16 mouse cellular contexts compared by ENCODE assay signal in the genomic region with DNA sequence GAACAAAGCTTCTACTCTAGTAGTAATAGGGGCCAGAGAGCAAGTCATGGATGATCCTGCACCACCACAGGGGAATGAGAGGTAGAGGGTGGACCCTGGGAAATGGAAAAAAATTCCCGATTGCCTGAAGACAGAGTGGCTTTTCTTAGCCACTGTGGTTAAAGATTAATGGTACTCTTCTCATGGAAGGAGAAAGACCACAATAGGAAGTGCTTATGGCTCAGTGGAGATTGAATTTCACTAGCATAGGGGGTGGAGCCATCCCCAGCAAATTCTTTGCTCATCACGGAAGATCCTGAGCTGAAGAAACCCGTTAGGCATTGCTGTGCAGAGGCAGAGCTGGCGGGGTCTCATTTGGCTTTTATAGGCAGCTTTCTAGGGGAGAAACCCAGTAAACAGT.
DNase-seq lines count a peak whose midpoint lies in the region; ATAC-seq and TF ChIP-seq lines count a peak whose summit lies in the region.
"Had no signal": no experiment of that assay in that cellular context is flagged by ENCODE, and none has a peak within 500 bp of the region (broad histone marks: within the 10 kb centered on the region; RNA-seq: fewer than 3 reads in every experiment).

No protein-coding gene starts in this region.

- H3K9ac ChIP-seq in kidney, embryonic 16.5 days (replicated peaks; ENCODE audit: low read length): no peak overlapping the region
- H3K9ac ChIP-seq in midbrain, embryonic 11.5 days (ENCODE audit: low read length): no peak overlapping the region
- H3K9ac ChIP-seq in midbrain, postnatal 0 days (replicated peaks; ENCODE audit: low read length, poor library complexity, severe bottlenecking): no peak overlapping the region
- no peak overlapping the region for H3K9ac ChIP-seq in embryonic facial prominence, embryonic 14.5 days (ENCODE audit: low read depth, low read length)
- H3K9ac ChIP-seq: heart, embryonic 13.5 days; liver, embryonic 12.5 days; neural tube, embryonic 13.5 days had no signal

- TF ChIP-seq POLR2A in cerebellum, adult 2 months (IDR thresholded peaks at IDR 0.05; ENCODE audit: borderline replicate concordance, insufficient read depth, low read length): no peak

- no peak overlapping the region for H3K27ac ChIP-seq in kidney, embryonic 16.5 days (ENCODE audit: low read length)
- H3K27ac ChIP-seq in midbrain, embryonic 11.5 days (ENCODE audit: low read depth, low read length): no peak overlapping the region
- no peak overlapping the region for H3K27ac ChIP-seq in midbrain, postnatal 0 days (ENCODE audit: low read depth, low read length)
- H3K27ac ChIP-seq in embryonic facial prominence, embryonic 14.5 days (replicated peaks; ENCODE audit: low read depth, low read length): 0 out of 2 replicates have a peak overlapping the region, but pooled peaks have one; percentile 16
- no peak overlapping the region for H3K27ac ChIP-seq in cerebellum, adult 2 months (ENCODE audit: insufficient read depth, low read length)
- H3K27ac ChIP-seq: heart, embryonic 13.5 days; liver, embryonic 12.5 days; neural tube, embryonic 13.5 days had no signal

- no peak for TF ChIP-seq CTCF in midbrain, postnatal 0 days (IDR thresholded peaks at IDR 0.05)
- no peak for TF ChIP-seq CTCF in cerebellum, adult 2 months (IDR thresholded peaks at IDR 0.05; ENCODE audit: borderline replicate concordance, insufficient read depth, low read depth, low read length)

- H3K27me3 ChIP-seq in kidney, embryonic 16.5 days (ENCODE audit: insufficient read depth, low read length): no peaks in the 10 kb centered on the region
- no peaks in the 10 kb centered on the region for H3K27me3 ChIP-seq in midbrain, embryonic 11.5 days (ENCODE audit: control insufficient read depth, insufficient read depth, low read length)
- no peaks in the 10 kb centered on the region for H3K27me3 ChIP-seq in midbrain, postnatal 0 days (ENCODE audit: insufficient read depth, low read length)
- H3K27me3 ChIP-seq in embryonic facial prominence, embryonic 14.5 days (replicated peaks; ENCODE audit: control insufficient read depth, insufficient read depth, low read length): no peaks in the 10 kb centered on the region
- H3K27me3 ChIP-seq in cerebellum, adult 2 months (ENCODE audit: control insufficient read depth, insufficient read depth, low read length): no peaks in the 10 kb centered on the region
- H3K27me3 ChIP-seq: heart, embryonic 13.5 days; liver, embryonic 12.5 days; neural tube, embryonic 13.5 days had no signal

- no peak overlapping the region for H3K4me3 ChIP-seq in kidney, embryonic 16.5 days (ENCODE audit: low read length)
- H3K4me3 ChIP-seq in midbrain, embryonic 11.5 days (ENCODE audit: low read depth, low read length): no peak overlapping the region
- no peak overlapping the region for H3K4me3 ChIP-seq in midbrain, postnatal 0 days (ENCODE audit: low read depth, low read length)
- H3K4me3 ChIP-seq in embryonic facial prominence, embryonic 14.5 days (ENCODE audit: low read depth, low read length): no peak overlapping the region
- no peak overlapping the region for H3K4me3 ChIP-seq in cerebellum, adult 2 months (replicated peaks; ENCODE audit: insufficient read depth, low read depth, low read length)
- H3K4me3 ChIP-seq: heart, embryonic 13.5 days; liver, embryonic 12.5 days; neural tube, embryonic 13.5 days had no signal

- no peak overlapping the region for H3K4me2 ChIP-seq in kidney, embryonic 16.5 days (replicated peaks; ENCODE audit: low read depth, low read length)
- H3K4me2 ChIP-seq in midbrain, embryonic 11.5 days: no peak overlapping the region
- H3K4me2 ChIP-seq in midbrain, postnatal 0 days (ENCODE audit: low read depth, low read length, poor library complexity, severe bottlenecking): no peak overlapping the region
- H3K4me2 ChIP-seq in embryonic facial prominence, embryonic 14.5 days (ENCODE audit: low read depth, low read length): no peak overlapping the region
- H3K4me2 ChIP-seq: heart, embryonic 13.5 days; liver, embryonic 12.5 days; neural tube, embryonic 13.5 days had no signal

- H3K9me3 ChIP-seq in kidney, embryonic 16.5 days (ENCODE audit: low read length): no peaks in the 10 kb centered on the region
- H3K9me3 ChIP-seq in midbrain, embryonic 11.5 days (ENCODE audit: control insufficient read depth, low read length): no peaks in the 10 kb centered on the region
- H3K9me3 ChIP-seq in midbrain, postnatal 0 days (ENCODE audit: low read length): no peaks in the 10 kb centered on the region
- no peaks in the 10 kb centered on the region for H3K9me3 ChIP-seq in embryonic facial prominence, embryonic 14.5 days (ENCODE audit: control insufficient read depth, low read length)
- H3K9me3 ChIP-seq: heart, embryonic 13.5 days; liver, embryonic 12.5 days; neural tube, embryonic 13.5 days had no signal

- ATAC-seq in kidney, embryonic 16.5 days (ENCODE audit: low FRiP score, low TSS enrichment): peak; percentile 76; the same call in 1 of the 2 replicates
- ATAC-seq in midbrain, embryonic 11.5 days (ENCODE audit: low FRiP score): no peak
- ATAC-seq in midbrain, postnatal 0 days (ENCODE audit: low FRiP score): no peak
- peak; percentile 55; the same call in 1 of the 2 replicates for ATAC-seq in embryonic facial prominence, embryonic 14.5 days (ENCODE audit: low read depth)
- ATAC-seq: hindbrain, embryonic 16.5 days; liver, embryonic 12.5 days had no signal

- H3K4me1 ChIP-seq in kidney, embryonic 16.5 days (ENCODE audit: insufficient read depth, low read length): peaks cover 29% of the 10 kb centered on the region
- 0 out of 2 replicates have a peak, but pooled peaks cover 3% of the 10 kb centered on the region for H3K4me1 ChIP-seq in midbrain, embryonic 11.5 days (ENCODE audit: control insufficient read depth, insufficient read depth, low read length)
- H3K4me1 ChIP-seq in midbrain, postnatal 0 days (ENCODE audit: insufficient read depth, low read length): no peaks in the 10 kb centered on the region
- peaks cover 7% of the 10 kb centered on the region for H3K4me1 ChIP-seq in embryonic facial prominence, embryonic 14.5 days (ENCODE audit: control insufficient read depth, insufficient read depth, low read length)
- H3K4me1 ChIP-seq in cerebellum, adult 2 months (ENCODE audit: control insufficient read depth, insufficient read depth, low read length): peaks cover 17% of the 10 kb centered on the region
- H3K4me1 ChIP-seq: liver, embryonic 12.5 days had no signal

- no peak for DNase-seq in kidney, postnatal 36 days
- peak; percentile 64 for DNase-seq in midbrain, embryonic 11.5 days (ENCODE audit: low spot score, missing footprints)
- DNase-seq in midbrain, postnatal 0 days (ENCODE audit: low spot score): no peak
- DNase-seq in embryonic facial prominence, embryonic 14.5 days (ENCODE audit: low spot score): peak; percentile 65
- DNase-seq in urinary bladder, postnatal 14 days (ENCODE audit: low spot score): no peak
- DNase-seq in cerebellum, adult 2 months: no peak
- DNase-seq: heart, adult 11 months; heart, postnatal 36 days; layer of hippocampus, postnatal 36 days; right cerebral cortex, postnatal 14 days; thymus, postnatal 36 days had no signal

- no peaks in the 10 kb centered on the region for H3K36me3 ChIP-seq in kidney, embryonic 16.5 days (ENCODE audit: insufficient read depth, low read length)
- no peaks in the 10 kb centered on the region for H3K36me3 ChIP-seq in midbrain, embryonic 11.5 days (ENCODE audit: control insufficient read depth, insufficient read depth, low read length)
- no peaks in the 10 kb centered on the region for H3K36me3 ChIP-seq in midbrain, postnatal 0 days (ENCODE audit: insufficient read depth, low read length)
- no peaks in the 10 kb centered on the region for H3K36me3 ChIP-seq in embryonic facial prominence, embryonic 14.5 days (ENCODE audit: control insufficient read depth, insufficient read depth, low read length)
- H3K36me3 ChIP-seq: heart, embryonic 13.5 days; liver, embryonic 12.5 days; neural tube, embryonic 13.5 days had no signal

- 16% methylated on average over 4 of the region's 4 CpGs for WGBS in kidney, embryonic 16.5 days
- WGBS in midbrain, embryonic 11.5 days: 38% methylated on average over 4 of the region's 4 CpGs
- 40% methylated on average over 4 of the region's 4 CpGs for WGBS in midbrain, postnatal 0 days
- 24% methylated on average over 4 of the region's 4 CpGs for WGBS in embryonic facial prominence, embryonic 14.5 days
- WGBS in cerebellum, adult 2 months: 94% methylated on average over 4 of the region's 4 CpGs

Comparison
In these comparisons a context has a peak if more than half of its experiments do, and no peak if none do; other contexts are left out.
1. DNase-seq: peak in midbrain, embryonic 11.5 days (single experiment) and embryonic facial prominence, embryonic 14.5 days (single experiment); none in kidney, postnatal 36 days (0 of 2), midbrain, postnatal 0 days (single experiment), urinary bladder, postnatal 14 days (single experiment) and cerebellum, adult 2 months (0 of 2).
2. ATAC-seq: peak in kidney, embryonic 16.5 days (single experiment) and embryonic facial prominence, embryonic 14.5 days (single experiment); none in midbrain, embryonic 11.5 days (single experiment) and midbrain, postnatal 0 days (single experiment).